Comparison of ENCODE assay signal across 41 mouse cellular contexts in genomic region chr19:10892201-10892600, GRCm38 (mm10). TPM values are rescaled to one million over a fixed set of nuclear protein-coding genes. Genes with fewer than 3 reads are reported as not detected.
"Had no signal": no experiment of that assay in that cellular context is flagged by ENCODE, and none has a peak within 500 bp of the region (broad histone marks: within the 10 kb centered on the region; RNA-seq: fewer than 3 reads in every experiment).

No protein-coding gene starts in this region.

- H3K27me3 ChIP-seq: heart, embryonic 12.5 days; heart, embryonic 13.5 days; heart, embryonic 15.5 days; hindbrain, embryonic 13.5 days; hindbrain, embryonic 15.5 days; intestine, embryonic 15.5 days; kidney, embryonic 15.5 days had no signal

- H3K4me2 ChIP-seq: heart, embryonic 11.5 days; heart, embryonic 12.5 days; heart, embryonic 13.5 days; heart, embryonic 15.5 days; hindbrain, embryonic 12.5 days; hindbrain, embryonic 13.5 days; hindbrain, embryonic 14.5 days; hindbrain, embryonic 15.5 days; intestine, embryonic 15.5 days; kidney, embryonic 15.5 days had no signal

- H3K9ac ChIP-seq: heart, embryonic 12.5 days; heart, embryonic 13.5 days; heart, embryonic 15.5 days; hindbrain, embryonic 12.5 days; hindbrain, embryonic 13.5 days; hindbrain, embryonic 14.5 days; hindbrain, embryonic 15.5 days; intestine, embryonic 15.5 days; kidney, embryonic 15.5 days had no signal

- H3K27ac ChIP-seq: heart, adult 2 months; heart, embryonic 10.5 days; heart, embryonic 13.5 days; heart, embryonic 15.5 days; hindbrain, embryonic 10.5 days; hindbrain, embryonic 12.5 days; hindbrain, embryonic 13.5 days; hindbrain, embryonic 14.5 days; hindbrain, embryonic 15.5 days; hindbrain, postnatal 0 days; intestine, embryonic 15.5 days; kidney, embryonic 15.5 days; kidney, postnatal 0 days; layer of hippocampus, adult 2 months had no signal

- H3K9me3 ChIP-seq: heart, embryonic 10.5 days; heart, embryonic 13.5 days; heart, embryonic 15.5 days; hindbrain, embryonic 10.5 days; hindbrain, embryonic 12.5 days; hindbrain, embryonic 13.5 days; hindbrain, embryonic 15.5 days; intestine, embryonic 15.5 days; kidney, embryonic 15.5 days had no signal

- H3K36me3 ChIP-seq: heart, embryonic 10.5 days; heart, embryonic 12.5 days; heart, embryonic 13.5 days; heart, embryonic 15.5 days; hindbrain, embryonic 12.5 days; hindbrain, embryonic 13.5 days; hindbrain, embryonic 15.5 days; intestine, embryonic 15.5 days; kidney, embryonic 15.5 days had no signal

- DNase-seq: heart, adult 18-20 months; heart, adult 2 months; heart, postnatal 10 days; heart, postnatal 14 days; heart, postnatal 36 days; heart, postnatal 4 days; kidney, adult 11 months; kidney, adult 18-20 months; kidney, adult 2 months; kidney, adult 8-10 months; kidney, adult 9 months; kidney, postnatal 10 days; kidney, postnatal 14 days; kidney, postnatal 25 days; kidney, postnatal 36 days; kidney, postnatal 4 days; layer of hippocampus, adult 9-11 months had no signal

- ATAC-seq: hindbrain, embryonic 16.5 days; hindbrain, postnatal 0 days; inflammation-experienced regulatory T-cells, adult 6 months; intestine, embryonic 15.5 days; intestine, embryonic 16.5 days; intestine, postnatal 0 days had no signal

- H3K4me3 ChIP-seq: heart, adult 2 months; heart, embryonic 10.5 days; heart, embryonic 12.5 days; heart, embryonic 13.5 days; heart, embryonic 15.5 days; hindbrain, embryonic 10.5 days; hindbrain, embryonic 12.5 days; hindbrain, embryonic 13.5 days; hindbrain, embryonic 15.5 days; intestine, embryonic 15.5 days; kidney, embryonic 15.5 days; layer of hippocampus, adult 2 months had no signal

RNA-seq across cellular contexts. Expression of gene Zp1, which starts 28.2 kb away (rescaled TPM):
- polyA plus RNA-seq: heart, adult 2 months; heart, embryonic 10.5 days; heart, embryonic 11.5 days; heart, embryonic 12.5 days; heart, embryonic 13.5 days; heart, embryonic 14.5 days; heart, embryonic 15.5 days; hindbrain, embryonic 11.5 days; hindbrain, embryonic 12.5 days; hindbrain, embryonic 13.5 days; inflammation-experienced regulatory T-cells, adult 6 months; intestine, embryonic 14.5 days; intestine, embryonic 15.5 days; intestine, embryonic 16.5 days; intestine, postnatal 0 days; kidney, adult 2 months; kidney, embryonic 14.5 days; kidney, embryonic 15.5 days; kidney, embryonic 16.5 days; kidney, postnatal 0 days had no signal

RNA-seq across cellular contexts. Expression of gene Ptgdr2, which starts 44.8 kb away (rescaled TPM):
- polyA plus RNA-seq: heart, embryonic 12.5 days; hindbrain, embryonic 10.5 days; hindbrain, embryonic 11.5 days; intestine, embryonic 14.5 days; intestine, postnatal 0 days; kidney, embryonic 14.5 days; kidney, postnatal 0 days had no signal
